Mouse (Mus musculus) ES-Bruce4 (cell line): ENCODE measurements at regions not wholly inside any gene's neighbourhood (a gene's known extent, or its start where the extent isn't known, plus 50 kb on each side); places are given as distances from the start of the nearest gene placed in this dataset.

Experiments
- H3K27ac ChIP-seq: 2 replicates; pipeline ENCODE4 v1.5.1; 2012; ENCODE audit warnings: low read length, inconsistent platforms; ENCODE audit not compliant: insufficient read depth
- H3K27me3 ChIP-seq: 2 replicates; pipeline ENCODE4 v1.6.1; 2012; ENCODE audit warnings: mild to moderate bottlenecking, low read length, inconsistent platforms; ENCODE audit not compliant: control insufficient read depth, poor library complexity, insufficient read depth, severe bottlenecking
- H3K36me3 ChIP-seq: 2 replicates; pipeline ENCODE4 v1.6.1; 2012; ENCODE audit warnings: inconsistent platforms, mild to moderate bottlenecking, low read length, moderate library complexity; ENCODE audit not compliant: control insufficient read depth, poor library complexity, insufficient read depth, severe bottlenecking
- H3K4me1 ChIP-seq: one replicate; pipeline ENCODE4 v1.8.1; 2011; ENCODE audit warnings: low read length; ENCODE audit not compliant: control insufficient read depth, insufficient read depth
- H3K4me3 ChIP-seq: 2 replicates; pipeline ENCODE4 v1.5.1; 2011; ENCODE audit warnings: low read depth, mild to moderate bottlenecking, low read length
- H3K9ac ChIP-seq: 2 replicates; pipeline ENCODE4 v1.6.1; 2012; ENCODE audit warnings: low read depth, mild to moderate bottlenecking, inconsistent platforms; ENCODE audit not compliant: poor library complexity, severe bottlenecking
- H3K9me3 ChIP-seq: replicated peaks from 2 replicates; pipeline ENCODE4 v1.6.1; 2012; ENCODE audit warnings: mild to moderate bottlenecking, low read length, inconsistent platforms; ENCODE audit not compliant: control insufficient read depth, poor library complexity, insufficient read depth, severe bottlenecking
- CTCF ChIP-seq: IDR thresholded peaks from one replicate; pipeline ENCODE4 v1.8.1; 2011; ENCODE audit warnings: low read depth, low read length
- EP300 ChIP-seq: IDR thresholded peaks from 2 replicates; pipeline ENCODE4 v1.6.1; 2011; ENCODE audit warnings: low read depth, low read length; ENCODE audit not compliant: insufficient read depth
- POLR2A ChIP-seq: IDR thresholded peaks from one replicate; pipeline ENCODE4 v1.8.1; 2011; ENCODE audit warnings: low read length; ENCODE audit not compliant: insufficient read depth

- Histone ChIP-seq H3K4me3 (no peak overlapping the region), H3K9me3 (no peaks in the 10 kb centered on the region), H3K27ac (no peak overlapping the region), H3K4me1 (no peaks in the 10 kb centered on the region), H3K27me3 (no peaks in the 10 kb centered on the region), H3K9ac (no peak overlapping the region), H3K36me3 (no peaks in the 10 kb centered on the region)
- TF ChIP-seq POLR2A (no peak), EP300 (no peak), CTCF (no peak)
Observed at GRCm38 (mm10) chr9:49922770-49923169, 124.0 kb upstream of the Ncam1 start.

- Histone ChIP-seq H3K9me3 (no peaks in the 10 kb centered on the region), H3K27me3 (no peaks in the 10 kb centered on the region), H3K9ac (no peak overlapping the region), H3K36me3 (no peaks in the 10 kb centered on the region), H3K4me1 (no peaks in the 10 kb centered on the region), H3K27ac (no peak overlapping the region), H3K4me3 (no peak overlapping the region)
- TF ChIP-seq POLR2A: no peak
- no peak for TF ChIP-seq CTCF
- TF ChIP-seq EP300: no peak
Observed at GRCm38 (mm10) chr9:49922162-49922561, 123.4 kb upstream of the Ncam1 start.

GRCm38 (mm10) chr9:49921306-49921705, 122.6 kb upstream of the Ncam1 start:
- H3K27me3 ChIP-seq: no peaks in the 10 kb centered on the region
- TF ChIP-seq EP300 (no peak), CTCF (no peak), POLR2A (no peak)
- H3K36me3 ChIP-seq: no peaks in the 10 kb centered on the region
- H3K9me3 ChIP-seq: no peaks in the 10 kb centered on the region
- H3K4me3 ChIP-seq: no peak overlapping the region
- H3K27ac ChIP-seq: no peak overlapping the region
- no peaks in the 10 kb centered on the region for H3K4me1 ChIP-seq
- H3K9ac ChIP-seq: no peak overlapping the region

- TF ChIP-seq EP300 (no peak), POLR2A (no peak), CTCF (no peak)
- Histone ChIP-seq H3K36me3 (no peaks in the 10 kb centered on the region), H3K27ac (no peak overlapping the region), H3K27me3 (no peaks in the 10 kb centered on the region), H3K4me1 (no peaks in the 10 kb centered on the region), H3K9ac (no peak overlapping the region), H3K4me3 (no peak overlapping the region), H3K9me3 (no peaks in the 10 kb centered on the region)
Observed at GRCm38 (mm10) chr9:49915046-49915719, 116.5 kb upstream of the Ncam1 start.

- Histone ChIP-seq H3K4me3 (no peak overlapping the region), H3K4me1 (no peaks in the 10 kb centered on the region)
- TF ChIP-seq POLR2A (no peak), EP300 (no peak), CTCF (no peak)
Observed at GRCm38 (mm10) chr9:49913677-49914076, 115.0 kb upstream of the Ncam1 start.

GRCm38 (mm10) chr9:49912306-49912705, 113.6 kb upstream of the Ncam1 start:
- H3K4me1 ChIP-seq: no peaks in the 10 kb centered on the region
- no peak overlapping the region for H3K9ac ChIP-seq
- H3K27ac ChIP-seq: no peak overlapping the region
- H3K27me3 ChIP-seq: no peaks in the 10 kb centered on the region
- TF ChIP-seq CTCF (no peak), POLR2A (no peak), EP300 (no peak)
- no peaks in the 10 kb centered on the region for H3K36me3 ChIP-seq
- H3K4me3 ChIP-seq: no peak overlapping the region
- H3K9me3 ChIP-seq: no peaks in the 10 kb centered on the region

More at GRCm38 (mm10) chr9:49913677-49914076, 115.0 kb upstream of the Ncam1 start:
- no peaks in the 10 kb centered on the region for H3K9me3 ChIP-seq
- H3K36me3 ChIP-seq: no peaks in the 10 kb centered on the region
- H3K9ac ChIP-seq: no peak overlapping the region
- no peaks in the 10 kb centered on the region for H3K27me3 ChIP-seq
- no peak overlapping the region for H3K27ac ChIP-seq
